Mouse (Mus musculus) megakaryocyte, embryonic 14.5 days (primary cell): ENCODE measurements around the gene Pkn2. TPM values are rescaled to one million over a fixed set of nuclear protein-coding genes. Genes with fewer than 3 reads are reported as not detected.

ENCODE experiments used
- H3K27me3 ChIP-seq: replicated peaks from 2 replicates; pipeline ENCODE3; 2012; ENCODE audit warnings: inconsistent platforms
- H3K36me3 ChIP-seq: replicated peaks from 2 replicates; pipeline ENCODE3; 2012; ENCODE audit warnings: low read length, inconsistent platforms, mixed read lengths
- H3K4me1 ChIP-seq: 2 replicates; pipeline ENCODE4 v1.6.1; 2012; ENCODE audit warnings: inconsistent platforms
- H3K4me3 ChIP-seq: replicated peaks from 2 replicates; pipeline ENCODE3; 2012; ENCODE audit warnings: moderate library complexity, mild to moderate bottlenecking, inconsistent platforms
- H3K9me3 ChIP-seq: 2 replicates; pipeline ENCODE4 v1.6.1; 2012; ENCODE audit warnings: inconsistent platforms
- FLI1 ChIP-seq: IDR thresholded peaks from 2 replicates; pipeline ENCODE4 v1.6.1; 2012; ENCODE audit warnings: low read length, inconsistent platforms, mixed read lengths
- GATA1 ChIP-seq: IDR thresholded peaks from 3 replicates; pipeline ENCODE4 v1.6.1; 2012; ENCODE audit warnings: mixed read lengths, low read length, inconsistent platforms, borderline replicate concordance
- polyA plus RNA-seq: library from polyadenylated mRNA; stranded (reverse); fragments of >175 nt; gene quantifications from 2 replicates; pipeline ENCODE4 v1.2.3, GENCODE M21; 2012; ENCODE audit warnings: low replicate concordance; ENCODE audit not compliant: insufficient read depth

The Pkn2 gene
- polyA plus RNA-seq, 1 experiment, result 8.2 TPM

DNA sequence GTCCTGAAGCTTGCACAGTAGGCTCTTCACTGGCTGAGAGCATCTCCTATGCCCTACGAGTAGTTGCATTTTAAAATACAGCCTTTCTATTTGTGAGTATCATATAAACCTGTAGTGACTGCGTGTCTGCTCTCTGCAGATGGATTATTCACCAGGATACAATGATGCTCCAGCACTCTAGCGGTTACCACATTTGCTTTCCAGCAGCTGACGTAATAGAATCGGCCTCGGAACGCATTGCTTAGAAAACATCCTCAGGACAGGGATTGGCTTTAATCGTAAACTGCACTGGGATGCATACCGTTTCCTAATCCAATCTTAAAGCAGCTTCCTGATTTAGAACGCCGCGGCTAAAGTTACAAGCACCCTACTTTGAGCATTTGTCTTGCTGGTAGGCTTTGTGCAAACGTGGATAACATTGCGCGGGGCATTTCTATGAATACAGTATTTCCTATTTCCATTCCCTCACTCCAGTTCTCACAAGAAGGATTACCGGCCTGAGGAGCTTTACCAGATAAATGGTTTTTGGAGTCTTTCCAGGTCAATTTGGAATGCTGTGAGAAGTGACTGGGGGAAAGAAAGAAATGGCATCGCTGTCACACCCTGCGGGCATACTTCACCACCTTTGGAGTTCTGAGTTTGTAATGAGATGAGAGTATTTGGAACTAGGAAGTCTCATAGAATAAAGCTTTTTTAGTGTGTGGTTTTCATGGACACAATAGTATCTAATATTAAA lies 126.5 kb downstream of the Pkn2 start:
- Histone ChIP-seq H3K27me3 (peaks cover 2% of the 10 kb centered on the region), H3K9me3 (no peaks in the 10 kb centered on the region), H3K4me1 (no peaks in the 10 kb centered on the region), H3K36me3 (no peaks in the 10 kb centered on the region), H3K4me3 (no peak overlapping the region)
- TF ChIP-seq GATA1 (no peak), FLI1 (no peak)

DNA sequence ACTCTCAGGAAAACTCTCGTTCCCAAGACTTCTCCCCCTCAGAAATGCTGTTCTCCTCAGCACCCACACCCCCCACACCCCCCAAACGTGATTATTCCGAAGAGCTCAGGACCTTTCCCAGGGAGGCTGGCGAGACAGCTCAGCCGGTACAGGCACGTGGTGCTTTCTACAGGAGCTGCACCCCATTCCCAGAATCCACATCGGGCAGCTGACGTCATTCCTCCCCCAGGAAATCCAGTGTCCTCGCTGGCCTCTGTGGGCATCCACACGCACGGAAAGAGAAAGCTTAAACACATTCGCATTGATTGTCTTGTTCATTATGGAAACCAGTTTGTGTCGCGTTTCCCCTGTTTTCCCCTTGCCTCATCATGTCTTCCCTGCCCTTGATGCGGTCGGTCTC lies 132.7 kb downstream of the Pkn2 start:
- Histone ChIP-seq H3K9me3 (0 out of 2 replicates have a peak, but pooled peaks cover 5% of the 10 kb centered on the region), H3K4me1 (no peaks in the 10 kb centered on the region), H3K27me3 (peaks cover 3% of the 10 kb centered on the region), H3K4me3 (no peak overlapping the region), H3K36me3 (no peaks in the 10 kb centered on the region)
- TF ChIP-seq GATA1 (no peak), FLI1 (no peak)

GRCm38 (mm10) chr3:142747673-142748072 lies 134.1 kb downstream of the Pkn2 start:
- Histone ChIP-seq H3K4me1 (no peaks in the 10 kb centered on the region), H3K36me3 (no peaks in the 10 kb centered on the region), H3K27me3 (peaks cover 3% of the 10 kb centered on the region), H3K9me3 (0 out of 2 replicates have a peak, but pooled peaks cover 5% of the 10 kb centered on the region), H3K4me3 (no peak overlapping the region)
- TF ChIP-seq GATA1, result no peak
- TF ChIP-seq FLI1, result no peak

DNA sequence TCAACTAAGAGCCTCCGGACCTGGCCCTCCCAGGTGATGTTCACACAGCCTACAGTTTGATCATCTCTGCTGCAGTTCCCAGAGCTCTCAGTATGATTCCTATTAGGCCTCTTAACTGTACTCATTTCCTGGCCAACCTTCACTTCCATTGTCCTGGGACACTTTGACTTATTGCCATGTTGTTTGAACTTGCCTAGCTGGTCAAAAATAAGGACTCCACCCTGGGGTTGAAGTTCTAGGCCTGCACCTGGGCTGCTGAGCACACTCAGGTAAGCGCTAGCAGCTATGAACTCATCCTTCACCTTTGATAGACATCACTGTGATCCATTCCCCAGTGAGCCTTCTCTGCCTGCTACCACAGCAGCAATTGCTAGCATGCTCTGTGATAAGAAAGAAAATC lies 136.7 kb downstream of the Pkn2 start:
- TF ChIP-seq GATA1 (no peak), FLI1 (no peak)
- Histone ChIP-seq H3K4me3 (no peak overlapping the region), H3K36me3 (no peaks in the 10 kb centered on the region), H3K9me3 (0 out of 2 replicates have a peak, but pooled peaks cover 5% of the 10 kb centered on the region), H3K27me3 (peaks cover 3% of the 10 kb centered on the region), H3K4me1 (peaks cover 4% of the 10 kb centered on the region; the same call in 1 of the 2 replicates)

DNA sequence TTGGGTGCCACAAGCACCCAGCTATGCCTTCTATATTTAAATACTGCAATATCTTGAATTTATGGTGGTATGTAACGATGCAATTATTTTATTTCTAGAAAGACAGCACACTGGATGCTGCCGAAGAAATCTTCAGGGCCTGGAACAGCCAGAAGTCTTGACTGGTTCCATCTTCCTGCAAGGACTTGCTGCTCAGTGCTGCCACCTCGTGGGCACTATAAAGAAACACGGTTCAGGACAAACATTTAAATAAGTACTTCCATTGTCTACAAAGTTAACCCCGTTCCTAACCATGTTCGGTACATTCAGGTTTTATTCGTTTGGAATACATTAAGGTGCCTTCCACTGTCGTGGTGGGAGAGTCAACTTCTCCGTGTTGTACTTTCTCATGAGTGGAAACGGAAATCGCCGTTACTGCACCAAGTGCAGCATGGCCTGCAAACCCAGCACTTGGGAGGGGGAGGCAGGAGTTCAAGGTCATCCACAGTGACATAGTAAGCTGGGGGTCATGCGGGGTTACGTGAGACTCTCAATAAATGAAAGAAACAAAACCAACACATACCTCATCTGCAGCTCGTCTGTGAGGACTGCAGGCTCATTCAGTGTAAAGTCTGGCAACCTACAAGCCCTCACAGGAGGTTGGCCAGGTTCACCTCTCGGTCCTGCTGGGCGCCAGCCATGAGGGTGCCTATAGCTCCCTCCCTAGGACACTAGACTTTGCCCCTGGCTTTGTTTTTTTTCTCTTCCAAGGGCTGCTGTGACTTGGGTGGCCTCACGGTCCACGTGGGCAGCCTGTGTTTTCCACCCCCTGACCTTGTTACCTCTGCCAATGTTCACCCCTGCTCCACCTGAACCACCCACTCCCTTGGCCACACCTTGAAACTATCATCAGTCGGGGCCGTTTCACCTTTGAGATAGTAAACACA lies 137.6 kb downstream of the Pkn2 start:
- TF ChIP-seq FLI1 (no peak), GATA1 (no peak)
- Histone ChIP-seq H3K4me3 (no peak overlapping the region), H3K4me1 (peaks cover 4% of the 10 kb centered on the region; the same call in 1 of the 2 replicates), H3K27me3 (peaks cover 1% of the 10 kb centered on the region), H3K9me3 (0 out of 2 replicates have a peak, but pooled peaks cover 2% of the 10 kb centered on the region), H3K36me3 (peaks cover 2% of the 10 kb centered on the region)

Other genes starting within 250 kb of the Pkn2 start
- 1.00 and 1.2 TPM in 2 replicates for gene Kyat3, start 181.0 kb downstream of the Pkn2 start, polyA plus RNA-seq
- 3.3 TPM in 1 of 2 replicates, not detected in the other for gene Gtf2b, start 117.0 kb downstream of the Pkn2 start, polyA plus RNA-seq